In the genomic region with DNA sequence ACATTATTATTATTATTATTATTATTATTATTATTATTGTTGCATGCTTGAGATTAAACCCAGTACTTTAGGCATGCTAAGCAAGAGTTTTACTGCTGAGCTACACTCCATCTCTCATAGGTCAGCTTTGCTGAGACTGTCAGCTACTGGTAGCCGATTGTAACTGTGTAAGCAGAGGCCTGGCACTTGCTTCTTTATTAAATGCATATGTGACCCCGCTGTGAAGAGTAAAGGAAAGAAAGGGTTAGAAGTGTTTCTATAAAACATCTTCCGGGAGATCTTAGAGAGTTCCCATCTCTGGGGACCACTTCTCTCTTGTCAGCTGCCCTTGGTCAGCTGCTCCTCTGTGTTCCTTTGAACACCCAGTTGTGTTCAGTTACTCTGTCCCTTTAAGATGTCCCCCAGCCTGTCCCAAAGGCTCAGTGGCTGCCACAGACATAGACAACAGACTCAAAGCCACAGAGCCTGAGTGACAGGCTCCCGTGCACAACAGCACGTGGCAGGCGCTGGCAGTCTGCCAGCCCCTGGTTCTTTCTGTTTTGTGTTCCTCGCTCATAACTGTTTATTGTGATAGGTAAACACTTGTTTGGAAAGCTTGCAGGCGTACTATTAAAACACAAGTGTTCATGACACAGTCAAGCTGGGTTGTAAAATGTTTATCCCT, we compare ENCODE assay signal across 10 mouse cellular contexts.
DNase-seq lines count a peak whose midpoint lies in the region; ATAC-seq and TF ChIP-seq lines count a peak whose summit lies in the region.
"Had no signal": no experiment of that assay in that cellular context is flagged by ENCODE, and none has a peak within 500 bp of the region (broad histone marks: within the 10 kb centered on the region; RNA-seq: fewer than 3 reads in every experiment).

No protein-coding gene starts in this region.

- peak; percentile 14 to 21 for DNase-seq in heart, adult 2 months
- DNase-seq in heart, embryonic 10.5 days (ENCODE audit: low spot score) = no peak
- peak; percentile 20 to 45 for DNase-seq in adrenal gland, postnatal 36 days
- DNase-seq in mesoderm, embryonic 11.5 days (ENCODE audit: low read depth, low spot score) = peak; percentile 43
- DNase-seq in liver, embryonic 11.5 days (ENCODE audit: low spot score) = no peak

- no peak for TF ChIP-seq EP300 in heart, adult 2 months (IDR thresholded peaks at IDR 0.05; ENCODE audit: insufficient read depth, low read depth, low read length)

- TF ChIP-seq CTCF in heart, adult 2 months (IDR thresholded peaks at IDR 0.05) = no peak

- ATAC-seq in forebrain, embryonic 15.5 days (replicated peaks) = peak; percentile 85
- peak; percentile 46 for ATAC-seq in intestine, embryonic 16.5 days
- ATAC-seq in monocyte, adult 5-6 weeks (replicated peaks; ENCODE audit: insufficient number of reproducible peaks, low FRiP score, low TSS enrichment, poor library complexity, severe bottlenecking) = no peak
- ATAC-seq in liver, embryonic 11.5 days (replicated peaks; ENCODE audit: low FRiP score) = no peak

- H3K27me3 ChIP-seq in heart, adult 2 months (ENCODE audit: control insufficient read depth, insufficient read depth, low read length) = no peaks in the 10 kb centered on the region
- no peaks in the 10 kb centered on the region for H3K27me3 ChIP-seq in heart, embryonic 10.5 days (ENCODE audit: insufficient read depth, poor library complexity, severe bottlenecking)
- H3K27me3 ChIP-seq in forebrain, embryonic 15.5 days = 0 out of 2 replicates have a peak, but pooled peaks cover 3% of the 10 kb centered on the region
- no peaks in the 10 kb centered on the region for H3K27me3 ChIP-seq in intestine, embryonic 16.5 days (replicated peaks; ENCODE audit: control insufficient read depth, insufficient read depth, low read length)
- H3K27me3 ChIP-seq in liver, embryonic 11.5 days (replicated peaks; ENCODE audit: control insufficient read depth, insufficient read depth, low read length) = no peaks in the 10 kb centered on the region
- H3K27me3 ChIP-seq: limb, embryonic 15.5 days; stomach, embryonic 15.5 days had no signal

- H3K4me1 ChIP-seq in heart, adult 2 months (ENCODE audit: control insufficient read depth, insufficient read depth, low read length) = no peaks in the 10 kb centered on the region
- no peaks in the 10 kb centered on the region for H3K4me1 ChIP-seq in heart, embryonic 10.5 days
- H3K4me1 ChIP-seq in forebrain, embryonic 15.5 days = peaks cover 8% of the 10 kb centered on the region
- peaks cover 2% of the 10 kb centered on the region; the same call in 1 of the 2 replicates for H3K4me1 ChIP-seq in intestine, embryonic 16.5 days (ENCODE audit: control insufficient read depth, insufficient read depth, low read length)
- no peaks in the 10 kb centered on the region for H3K4me1 ChIP-seq in liver, embryonic 11.5 days (replicated peaks; ENCODE audit: control insufficient read depth, insufficient read depth, low read length)

- no peak for TF ChIP-seq POLR2A in heart, adult 2 months (IDR thresholded peaks at IDR 0.05; ENCODE audit: insufficient read depth, low read depth, low read length)

- no peaks in the 10 kb centered on the region for H3K36me3 ChIP-seq in heart, adult 2 months (ENCODE audit: control insufficient read depth, insufficient read depth, low read length)
- H3K36me3 ChIP-seq in heart, embryonic 10.5 days = no peaks in the 10 kb centered on the region
- no peaks in the 10 kb centered on the region for H3K36me3 ChIP-seq in forebrain, embryonic 15.5 days
- no peaks in the 10 kb centered on the region for H3K36me3 ChIP-seq in intestine, embryonic 16.5 days (ENCODE audit: control insufficient read depth, insufficient read depth, low read length)
- H3K36me3 ChIP-seq in liver, embryonic 11.5 days (ENCODE audit: control insufficient read depth, insufficient read depth, low read length) = no peaks in the 10 kb centered on the region
- H3K36me3 ChIP-seq: limb, embryonic 15.5 days; stomach, embryonic 15.5 days had no signal

- no peaks in the 10 kb centered on the region for H3K9me3 ChIP-seq in heart, embryonic 10.5 days
- no peaks in the 10 kb centered on the region for H3K9me3 ChIP-seq in forebrain, embryonic 15.5 days
- no peaks in the 10 kb centered on the region for H3K9me3 ChIP-seq in intestine, embryonic 16.5 days (ENCODE audit: control insufficient read depth, low read length)
- H3K9me3 ChIP-seq in liver, embryonic 11.5 days (ENCODE audit: control insufficient read depth, low read length) = no peaks in the 10 kb centered on the region
- H3K9me3 ChIP-seq: limb, embryonic 15.5 days; stomach, embryonic 15.5 days had no signal

- H3K27ac ChIP-seq in heart, adult 2 months = no peak overlapping the region
- no peak overlapping the region for H3K27ac ChIP-seq in heart, embryonic 10.5 days
- H3K27ac ChIP-seq in forebrain, embryonic 15.5 days (replicated peaks) = peak overlapping the region; percentile 29; the same call in 1 of the 2 replicates
- no peak overlapping the region for H3K27ac ChIP-seq in intestine, embryonic 16.5 days (ENCODE audit: low read length)
- H3K27ac ChIP-seq in liver, embryonic 11.5 days (ENCODE audit: low read depth, low read length) = no peak overlapping the region
- H3K27ac ChIP-seq: limb, embryonic 15.5 days; stomach, embryonic 15.5 days had no signal

- H3K4me3 ChIP-seq in heart, adult 2 months = no peak overlapping the region
- H3K4me3 ChIP-seq in heart, embryonic 10.5 days = no peak overlapping the region
- no peak overlapping the region for H3K4me3 ChIP-seq in forebrain, embryonic 15.5 days
- H3K4me3 ChIP-seq in intestine, embryonic 16.5 days (ENCODE audit: low read length) = no peak overlapping the region
- H3K4me3 ChIP-seq in liver, embryonic 11.5 days (ENCODE audit: low read depth, low read length) = no peak overlapping the region
- H3K4me3 ChIP-seq: limb, embryonic 15.5 days; stomach, embryonic 15.5 days had no signal

- intact Hi-C loops in heart, adult 2 months (cut with DNase I) = no loop called here

- H3K4me2 ChIP-seq in forebrain, embryonic 15.5 days (replicated peaks) = no peak overlapping the region
- H3K4me2 ChIP-seq in intestine, embryonic 16.5 days (ENCODE audit: low read depth, low read length) = no peak overlapping the region
- no peak overlapping the region for H3K4me2 ChIP-seq in liver, embryonic 11.5 days
- H3K4me2 ChIP-seq: limb, embryonic 15.5 days; stomach, embryonic 15.5 days had no signal

- 42% methylated on average over 8 of the region's 8 CpGs for WGBS in heart, adult 2 months
- whole genome bisulfite sequencing in heart, embryonic 10.5 days = 55% methylated on average over 8 of the region's 8 CpGs
- WGBS in forebrain, embryonic 15.5 days = 7% methylated on average over 8 of the region's 8 CpGs
- 37% methylated on average over 8 of the region's 8 CpGs for WGBS in intestine, embryonic 16.5 days
- 62% methylated on average over 8 of the region's 8 CpGs for WGBS in liver, embryonic 11.5 days

- H3K79me2 ChIP-seq in heart, adult 2 months (replicated peaks; ENCODE audit: control insufficient read depth, insufficient read depth, low read length) = no peaks in the 10 kb centered on the region

- no peak overlapping the region for H3K9ac ChIP-seq in heart, adult 2 months (ENCODE audit: low read depth, low read length)
- no peak overlapping the region for H3K9ac ChIP-seq in forebrain, embryonic 15.5 days (replicated peaks)
- H3K9ac ChIP-seq in intestine, embryonic 16.5 days (ENCODE audit: low read depth, low read length) = no peak overlapping the region
- no peak overlapping the region for H3K9ac ChIP-seq in liver, embryonic 11.5 days (ENCODE audit: low read depth, low read length)
- H3K9ac ChIP-seq: limb, embryonic 15.5 days; stomach, embryonic 15.5 days had no signal

Comparison
In these comparisons a context has a peak if more than half of its experiments do, and no peak if none do; other contexts are left out.
1. DNase-seq: peak in heart, adult 2 months (2 of 2), adrenal gland, postnatal 36 days (2 of 2) and mesoderm, embryonic 11.5 days (single experiment); none in heart, embryonic 10.5 days (single experiment) and liver, embryonic 11.5 days (single experiment).
2. ATAC-seq: peak in forebrain, embryonic 15.5 days (single experiment) and intestine, embryonic 16.5 days (single experiment); none in monocyte, adult 5-6 weeks (single experiment) and liver, embryonic 11.5 days (single experiment).